Mouse (Mus musculus): ENCODE results near the gene Tgfbr2. TPM values are rescaled to one million over a fixed set of nuclear protein-coding genes. Genes with fewer than 3 reads are reported as not detected.

Tgfbr2 gene
- total and polyA plus RNA-seq, 3 experiments: not detected

- no peak overlapping the region for H3K4me3 ChIP-seq (ENCODE audit: control insufficient read depth in 1 of 2, insufficient read depth in 1 of 2, low read depth in 2 of 2, low read length in 2 of 2)
- no peaks in the 10 kb centered on the region for H3K4me1 ChIP-seq (ENCODE audit: control insufficient read depth in 1 of 2, insufficient read depth in 2 of 2, low read length in 2 of 2)
- no peak for TF ChIP-seq ZKSCAN1 (IDR thresholded peaks at IDR 0.05; ENCODE audit: low read depth, low read length)
- TF ChIP-seq ETS1 (IDR thresholded peaks at IDR 0.05; ENCODE audit: low read depth, low read length): no peak
- no peak for TF ChIP-seq MYC (IDR thresholded peaks at IDR 0.05; ENCODE audit: low read depth, low read length)
- no peak for TF ChIP-seq CHD2 (IDR thresholded peaks at IDR 0.05; ENCODE audit: low read length)
- no peak for TF ChIP-seq BHLHE40 (IDR thresholded peaks at IDR 0.05; ENCODE audit: borderline replicate concordance, low read depth, low read length)
- TF ChIP-seq MEF2A (IDR thresholded peaks at IDR 0.05; ENCODE audit: extremely low read depth, insufficient replicate concordance, low read depth, low read length, poor library complexity, severe bottlenecking): no peak
- no peak for TF ChIP-seq TCF12 (IDR thresholded peaks at IDR 0.05; ENCODE audit: low read depth, low read length)
These were observed 18.3 kb upstream of the Tgfbr2 start for GRCm38 (mm10) chr9:116193535-116193881.

GRCm38 (mm10) chr9:116192826-116193534 is 17.8 kb upstream of the Tgfbr2 start:
- H3K4me3 ChIP-seq (ENCODE audit: control insufficient read depth in 1 of 2, insufficient read depth in 1 of 2, low read depth in 2 of 2, low read length in 2 of 2): no peak overlapping the region
- no peak overlapping the region for H3K27ac ChIP-seq (ENCODE audit: control insufficient read depth, low read depth, low read length)
- H3K36me3 ChIP-seq (ENCODE audit: control insufficient read depth in 1 of 2, insufficient read depth in 2 of 2, low read length in 2 of 2): no peaks in the 10 kb centered on the region
- H3K27me3 ChIP-seq (ENCODE audit: control insufficient read depth in 1 of 2, insufficient read depth in 2 of 2, low read length in 2 of 2): no peaks in the 10 kb centered on the region
- H3K9ac ChIP-seq (ENCODE audit: control insufficient read depth, low read depth, low read length, poor library complexity, severe bottlenecking): no peak overlapping the region
- no peaks in the 10 kb centered on the region for H3K9me3 ChIP-seq (replicated peaks; ENCODE audit: insufficient read depth, low read length)
- no peak for DNase-seq (ENCODE audit: low read depth, low spot score)
- no peak for TF ChIP-seq MYB (IDR thresholded peaks at IDR 0.05; ENCODE audit: low read depth, low read length)
- no peak for TF ChIP-seq ELF1 (IDR thresholded peaks at IDR 0.05; ENCODE audit: low read depth, low read length)
- TF ChIP-seq JUND (IDR thresholded peaks at IDR 0.05; ENCODE audit: low read depth, low read length): no peak
- no peaks in the 10 kb centered on the region for H3K79me2 ChIP-seq (ENCODE audit: control insufficient read depth, insufficient read depth, low read length, poor library complexity)
- no peaks in the 10 kb centered on the region for H3K4me1 ChIP-seq (ENCODE audit: control insufficient read depth in 1 of 2, insufficient read depth in 2 of 2, low read length in 2 of 2)

More at GRCm38 (mm10) chr9:116193535-116193881, 18.3 kb upstream of the Tgfbr2 start:
- H3K79me2 ChIP-seq (ENCODE audit: control insufficient read depth, insufficient read depth, low read length, poor library complexity): no peaks in the 10 kb centered on the region
- no peak overlapping the region for H3K27ac ChIP-seq (ENCODE audit: control insufficient read depth, low read depth, low read length)
- no peak for DNase-seq (ENCODE audit: low read depth, low spot score)
- H3K27me3 ChIP-seq (ENCODE audit: control insufficient read depth in 1 of 2, insufficient read depth in 2 of 2, low read length in 2 of 2): no peaks in the 10 kb centered on the region
- no peaks in the 10 kb centered on the region for H3K9me3 ChIP-seq (replicated peaks; ENCODE audit: insufficient read depth, low read length)
- no peaks in the 10 kb centered on the region for H3K36me3 ChIP-seq (ENCODE audit: control insufficient read depth in 1 of 2, insufficient read depth in 2 of 2, low read length in 2 of 2)
- no peak overlapping the region for H3K9ac ChIP-seq (ENCODE audit: control insufficient read depth, low read depth, low read length, poor library complexity, severe bottlenecking)

GRCm38 (mm10) chr9:116192253-116192652 is 17.1 kb upstream of the Tgfbr2 start:
- no peaks in the 10 kb centered on the region for H3K4me1 ChIP-seq (ENCODE audit: control insufficient read depth in 1 of 2, insufficient read depth in 2 of 2, low read length in 2 of 2)
- no peaks in the 10 kb centered on the region for H3K9me3 ChIP-seq (replicated peaks; ENCODE audit: insufficient read depth, low read length)
- no peaks in the 10 kb centered on the region for H3K27me3 ChIP-seq (ENCODE audit: control insufficient read depth in 1 of 2, insufficient read depth in 2 of 2, low read length in 2 of 2)
- no peak overlapping the region for H3K9ac ChIP-seq (ENCODE audit: control insufficient read depth, low read depth, low read length, poor library complexity, severe bottlenecking)
- H3K36me3 ChIP-seq (ENCODE audit: control insufficient read depth in 1 of 2, insufficient read depth in 2 of 2, low read length in 2 of 2): no peaks in the 10 kb centered on the region
- TF ChIP-seq POLR2A (IDR thresholded peaks at IDR 0.05; ENCODE audit: control insufficient read depth in 1 of 2, insufficient read depth in 1 of 2, low read depth in 1 of 2, low read length in 2 of 2, poor library complexity in 1 of 2) (no peak), TBP (IDR thresholded peaks at IDR 0.05; ENCODE audit: low read depth, low read length) (no peak), RAD21 (IDR thresholded peaks at IDR 0.05; ENCODE audit: low read depth, low read length) (no peak), ZKSCAN1 (IDR thresholded peaks at IDR 0.05; ENCODE audit: low read depth, low read length) (no peak)
- H3K4me3 ChIP-seq (ENCODE audit: control insufficient read depth in 1 of 2, insufficient read depth in 1 of 2, low read depth in 2 of 2, low read length in 2 of 2): no peak overlapping the region
- no peaks in the 10 kb centered on the region for H3K79me2 ChIP-seq (ENCODE audit: control insufficient read depth, insufficient read depth, low read length, poor library complexity)
- no peak overlapping the region for H3K27ac ChIP-seq (ENCODE audit: control insufficient read depth, low read depth, low read length)
- no peak for DNase-seq (ENCODE audit: low read depth, low spot score)
